Mouse (Mus musculus): ENCODE measurements around the gene Parvg. TPM values are rescaled to one million over a fixed set of nuclear protein-coding genes. Genes with fewer than 3 reads are reported as not detected.

Gene Parvg
- total and polyA plus RNA-seq, 2 experiments from 2014 or later, result 0.11 to 0.68 TPM

- Histone ChIP-seq H3K4me3 (ENCODE audit: low read depth, low read length) (no peak overlapping the region), H3K4me2 (ENCODE audit: low read depth, low read length) (no peak overlapping the region), H3K27me3 (ENCODE audit: control insufficient read depth, insufficient read depth, low read length) (no peaks in the 10 kb centered on the region), H3K36me3 (replicated peaks; ENCODE audit: control insufficient read depth, insufficient read depth, low read length) (peaks cover 71% of the 10 kb centered on the region), H3K9me3 (replicated peaks; ENCODE audit: control insufficient read depth, low read length) (no peaks in the 10 kb centered on the region), H3K4me1 (ENCODE audit: control insufficient read depth, insufficient read depth) (no peaks in the 10 kb centered on the region), H3K27ac (ENCODE audit: low read depth) (no peak overlapping the region), H3K9ac (replicated peaks; ENCODE audit: low read depth, low read length) (no peak overlapping the region)
- ATAC-seq (ENCODE audit: insufficient read depth, low read depth), result no peak
- no peak for TF ChIP-seq EP300 (IDR thresholded peaks at IDR 0.05; ENCODE audit: low read depth)
- TF ChIP-seq CTCF (IDR thresholded peaks at IDR 0.05; ENCODE audit: low read depth), result no peak
- no peak for DNase-seq (ENCODE audit: low spot score)
- WGBS, result 93% methylated on average over 5 of the region's 5 CpGs
These were observed 32.7 kb upstream of the Parvg start for GRCm38 (mm10) chr15:84291097-84291496.

- TF ChIP-seq EP300 (IDR thresholded peaks at IDR 0.05; ENCODE audit: low read depth) (no peak), CTCF (IDR thresholded peaks at IDR 0.05; ENCODE audit: low read depth) (no peak)
- H3K27me3 ChIP-seq (ENCODE audit: control insufficient read depth, insufficient read depth, low read length), result no peaks in the 10 kb centered on the region
- H3K9me3 ChIP-seq (replicated peaks; ENCODE audit: control insufficient read depth, low read length), result no peaks in the 10 kb centered on the region
- H3K4me1 ChIP-seq (ENCODE audit: control insufficient read depth, insufficient read depth), result no peaks in the 10 kb centered on the region
- H3K27ac ChIP-seq (ENCODE audit: low read depth), result no peak overlapping the region
- H3K4me2 ChIP-seq (ENCODE audit: low read depth, low read length), result no peak overlapping the region
- H3K9ac ChIP-seq (replicated peaks; ENCODE audit: low read depth, low read length), result no peak overlapping the region
- H3K36me3 ChIP-seq (replicated peaks; ENCODE audit: control insufficient read depth, insufficient read depth, low read length), result peaks cover 60% of the 10 kb centered on the region
- 78% methylated on average over 12 of the region's 12 CpGs for WGBS
- no peak for ATAC-seq (ENCODE audit: insufficient read depth, low read depth)
- no peak for DNase-seq (ENCODE audit: low spot score)
- H3K4me3 ChIP-seq (ENCODE audit: low read depth, low read length), result no peak overlapping the region
These were observed 30.2 kb upstream of the Parvg start for GRCm38 (mm10) chr15:84293590-84293989.

GRCm38 (mm10) chr15:84294391-84294790, 29.4 kb upstream of the Parvg start:
- TF ChIP-seq EP300 (IDR thresholded peaks at IDR 0.05; ENCODE audit: low read depth), result no peak
- no peak for TF ChIP-seq CTCF (IDR thresholded peaks at IDR 0.05; ENCODE audit: low read depth)

GRCm38 (mm10) chr15:84295225-84295624, 28.6 kb upstream of the Parvg start:
- Histone ChIP-seq H3K4me2 (ENCODE audit: low read depth, low read length) (no peak overlapping the region), H3K9ac (replicated peaks; ENCODE audit: low read depth, low read length) (no peak overlapping the region), H3K36me3 (replicated peaks; ENCODE audit: control insufficient read depth, insufficient read depth, low read length) (peaks cover 48% of the 10 kb centered on the region), H3K27me3 (ENCODE audit: control insufficient read depth, insufficient read depth, low read length) (no peaks in the 10 kb centered on the region), H3K4me1 (ENCODE audit: control insufficient read depth, insufficient read depth) (no peaks in the 10 kb centered on the region; the same call in 1 of the 2 replicates), H3K27ac (ENCODE audit: low read depth) (no peak overlapping the region), H3K4me3 (ENCODE audit: low read depth, low read length) (no peak overlapping the region), H3K9me3 (replicated peaks; ENCODE audit: control insufficient read depth, low read length) (no peaks in the 10 kb centered on the region)
- DNase-seq (ENCODE audit: low spot score), result no peak
- TF ChIP-seq CTCF (IDR thresholded peaks at IDR 0.05; ENCODE audit: low read depth) (no peak), EP300 (IDR thresholded peaks at IDR 0.05; ENCODE audit: low read depth) (no peak)
- 77% methylated on average over 10 of the region's 10 CpGs for WGBS
- no peak for ATAC-seq (ENCODE audit: insufficient read depth, low read depth)

More at GRCm38 (mm10) chr15:84294391-84294790, 29.4 kb upstream of the Parvg start:
- Histone ChIP-seq H3K9me3 (replicated peaks; ENCODE audit: control insufficient read depth, low read length) (no peaks in the 10 kb centered on the region), H3K27ac (ENCODE audit: low read depth) (no peak overlapping the region), H3K36me3 (replicated peaks; ENCODE audit: control insufficient read depth, insufficient read depth, low read length) (peaks cover 54% of the 10 kb centered on the region), H3K9ac (replicated peaks; ENCODE audit: low read depth, low read length) (no peak overlapping the region), H3K4me2 (ENCODE audit: low read depth, low read length) (no peak overlapping the region), H3K27me3 (ENCODE audit: control insufficient read depth, insufficient read depth, low read length) (no peaks in the 10 kb centered on the region), H3K4me3 (ENCODE audit: low read depth, low read length) (no peak overlapping the region), H3K4me1 (ENCODE audit: control insufficient read depth, insufficient read depth) (no peaks in the 10 kb centered on the region)
- DNase-seq (ENCODE audit: low spot score) (no peak), ATAC-seq (ENCODE audit: insufficient read depth, low read depth) (no peak)
- WGBS, result 87% methylated on average over 9 of the region's 9 CpGs

- Histone ChIP-seq H3K27me3 (ENCODE audit: control insufficient read depth, insufficient read depth, low read length) (no peaks in the 10 kb centered on the region), H3K36me3 (replicated peaks; ENCODE audit: control insufficient read depth, insufficient read depth, low read length) (peaks cover 33% of the 10 kb centered on the region), H3K9me3 (replicated peaks; ENCODE audit: control insufficient read depth, low read length) (no peaks in the 10 kb centered on the region), H3K4me3 (ENCODE audit: low read depth, low read length) (no peak overlapping the region), H3K4me1 (ENCODE audit: control insufficient read depth, insufficient read depth) (peaks cover 5% of the 10 kb centered on the region; the same call in 1 of the 2 replicates), H3K9ac (replicated peaks; ENCODE audit: low read depth, low read length) (no peak overlapping the region), H3K27ac (ENCODE audit: low read depth) (no peak overlapping the region), H3K4me2 (ENCODE audit: low read depth, low read length) (no peak overlapping the region)
- TF ChIP-seq CTCF (IDR thresholded peaks at IDR 0.05; ENCODE audit: low read depth) (no peak), EP300 (IDR thresholded peaks at IDR 0.05; ENCODE audit: low read depth) (no peak)
- DNase-seq (ENCODE audit: low spot score), result no peak
- no peak for ATAC-seq (ENCODE audit: insufficient read depth, low read depth)
- 70% methylated on average over 8 of the region's 8 CpGs for WGBS
These were observed 26.4 kb upstream of the Parvg start for GRCm38 (mm10) chr15:84297454-84297853.

- WGBS, result 79% methylated on average over 13 of the region's 13 CpGs
- no peak overlapping the region for H3K27ac ChIP-seq (ENCODE audit: low read depth)
- no peak for ATAC-seq (ENCODE audit: insufficient read depth, low read depth)
- no peak overlapping the region for H3K4me2 ChIP-seq (ENCODE audit: low read depth, low read length)
- H3K36me3 ChIP-seq (replicated peaks; ENCODE audit: control insufficient read depth, insufficient read depth, low read length), result peaks cover 30% of the 10 kb centered on the region
- TF ChIP-seq CTCF (IDR thresholded peaks at IDR 0.05; ENCODE audit: low read depth) (no peak), EP300 (IDR thresholded peaks at IDR 0.05; ENCODE audit: low read depth) (no peak)
- H3K4me3 ChIP-seq (ENCODE audit: low read depth, low read length), result no peak overlapping the region
- H3K9ac ChIP-seq (replicated peaks; ENCODE audit: low read depth, low read length), result no peak overlapping the region
- H3K4me1 ChIP-seq (ENCODE audit: control insufficient read depth, insufficient read depth), result peaks cover 5% of the 10 kb centered on the region; the same call in 1 of the 2 replicates
- DNase-seq (ENCODE audit: low spot score), result no peak
- H3K27me3 ChIP-seq (ENCODE audit: control insufficient read depth, insufficient read depth, low read length), result no peaks in the 10 kb centered on the region
- H3K9me3 ChIP-seq (replicated peaks; ENCODE audit: control insufficient read depth, low read length), result no peaks in the 10 kb centered on the region
These were observed 24.9 kb upstream of the Parvg start for GRCm38 (mm10) chr15:84298804-84299370.
